Mouse (Mus musculus) kidney, embryonic 14.5 days (tissue): ENCODE measurements around the gene Reep3. TPM values are rescaled to one million over a fixed set of nuclear protein-coding genes. Genes with fewer than 3 reads are reported as not detected.

Source experiments
- ATAC-seq: fragments of 200-750 bp; cut with Nextera tagmentation; 2 replicates; pipeline ENCODE4 v1.8.0; 2017; ENCODE audit warnings: moderate number of reproducible peaks, mild to moderate bottlenecking, moderate TSS enrichment, moderate library complexity; ENCODE audit not compliant: low FRiP score, low TSS enrichment
- H3K27ac ChIP-seq: fragments of 300-500 bp; sonication (generic); 2 replicates; pipeline ENCODE4 v1.5.1; 2014; ENCODE audit warnings: low read depth, mild to moderate bottlenecking, low read length, moderate library complexity, mixed read lengths
- H3K27me3 ChIP-seq: fragments of 300-500 bp; sonication (generic); 2 replicates; pipeline ENCODE4 v1.6.1; 2014; ENCODE audit warnings: mild to moderate bottlenecking, low read length; ENCODE audit not compliant: control insufficient read depth, insufficient read depth
- H3K36me3 ChIP-seq: fragments of 300-500 bp; sonication (generic); 2 replicates; pipeline ENCODE4 v1.6.1; 2014; ENCODE audit warnings: low read length, mixed read lengths; ENCODE audit not compliant: control insufficient read depth, insufficient read depth
- H3K4me1 ChIP-seq: fragments of 300-500 bp; sonication (generic); 2 replicates; pipeline ENCODE4 v1.6.1; 2014; ENCODE audit warnings: low read length, mixed read lengths; ENCODE audit not compliant: control insufficient read depth, insufficient read depth
- H3K4me2 ChIP-seq: fragments of 300-500 bp; sonication (generic); replicated peaks from 2 replicates; pipeline ENCODE4 v1.6.1; 2014; ENCODE audit warnings: low read depth, mild to moderate bottlenecking, low read length
- H3K4me3 ChIP-seq: fragments of 300-500 bp; sonication (generic); 2 replicates; pipeline ENCODE4 v1.5.1; 2014; ENCODE audit warnings: mild to moderate bottlenecking, low read length
- H3K9ac ChIP-seq: fragments of 300-500 bp; sonication (generic); 2 replicates; pipeline ENCODE4 v1.6.1; 2014; ENCODE audit warnings: low read depth, mild to moderate bottlenecking, low read length, moderate library complexity
- H3K9me3 ChIP-seq: fragments of 300-500 bp; sonication (generic); 2 replicates; pipeline ENCODE4 v1.6.1; 2016; ENCODE audit warnings: low read length; ENCODE audit not compliant: control insufficient read depth
- WGBS: fragments of 180-500 bp; shearing (Covaris S2); extraction: QIAGEN DNeasy Blood & Tissue Kit; methylation state at CpG from one replicate; pipeline ENCODE4 v1.1.7; 2014; 5-methylcytosine and 5-hydroxymethylcytosine counted together
- polyA plus RNA-seq: library from polyadenylated mRNA; unstranded; fragments of >200 nt; fragmentation: Nextera tagmentation; extraction: Ambion mirVana; gene quantifications from 2 replicates; pipeline ENCODE4 v1.2.1, GENCODE M21; 2014

The Reep3 gene
- polyA plus RNA-seq, 1 experiment from 2014 or later = 50.6 TPM

GRCm38 (mm10) chr10:67066421-67066820 is 30.3 kb downstream of the Reep3 start:
- ATAC-seq = no peak
- Histone ChIP-seq H3K36me3 (no peaks in the 10 kb centered on the region), H3K27ac (no peak overlapping the region), H3K4me2 (no peak overlapping the region), H3K9me3 (no peaks in the 10 kb centered on the region; the same call in 1 of the 2 replicates), H3K4me1 (0 out of 2 replicates have a peak, but pooled peaks cover 3% of the 10 kb centered on the region), H3K4me3 (no peak overlapping the region), H3K9ac (no peak overlapping the region), H3K27me3 (no peaks in the 10 kb centered on the region)
- 79% methylated on average over 3 of the region's 3 CpGs for WGBS

- ATAC-seq = no peak
- Histone ChIP-seq H3K9me3 (no peaks in the 10 kb centered on the region; the same call in 1 of the 2 replicates), H3K4me3 (no peak overlapping the region), H3K27me3 (no peaks in the 10 kb centered on the region), H3K27ac (no peak overlapping the region), H3K4me1 (0 out of 2 replicates have a peak, but pooled peaks cover 3% of the 10 kb centered on the region), H3K4me2 (no peak overlapping the region), H3K36me3 (no peaks in the 10 kb centered on the region), H3K9ac (no peak overlapping the region)
- 64% methylated on average over 5 of the region's 5 CpGs for WGBS
These were observed 30.8 kb downstream of the Reep3 start for GRCm38 (mm10) chr10:67065927-67066326.

GRCm38 (mm10) chr10:67065277-67065887 is 31.4 kb downstream of the Reep3 start:
- no peak for ATAC-seq
- 0 out of 2 replicates have a peak, but pooled peaks cover 3% of the 10 kb centered on the region for H3K4me1 ChIP-seq
- no peak overlapping the region for H3K27ac ChIP-seq
- H3K4me2 ChIP-seq = no peak overlapping the region
- H3K36me3 ChIP-seq = no peaks in the 10 kb centered on the region
- H3K4me3 ChIP-seq = no peak overlapping the region
- H3K27me3 ChIP-seq = no peaks in the 10 kb centered on the region
- 81% methylated on average over 7 of the region's 7 CpGs for WGBS
- no peak overlapping the region for H3K9ac ChIP-seq
- no peaks in the 10 kb centered on the region; the same call in 1 of the 2 replicates for H3K9me3 ChIP-seq

GRCm38 (mm10) chr10:67061823-67062222 is 34.9 kb downstream of the Reep3 start:
- H3K36me3 ChIP-seq = no peaks in the 10 kb centered on the region
- 44% methylated on average over 4 of the region's 4 CpGs for WGBS
- no peak overlapping the region for H3K4me3 ChIP-seq
- 0 out of 2 replicates have a peak, but pooled peaks cover 12% of the 10 kb centered on the region for H3K4me1 ChIP-seq
- H3K27ac ChIP-seq = no peak overlapping the region
- no peaks in the 10 kb centered on the region for H3K27me3 ChIP-seq
- H3K4me2 ChIP-seq = no peak overlapping the region
- no peak for ATAC-seq
- H3K9me3 ChIP-seq = no peaks in the 10 kb centered on the region
- no peak overlapping the region for H3K9ac ChIP-seq

GRCm38 (mm10) chr10:67061367-67061801 is 35.4 kb downstream of the Reep3 start:
- no peak overlapping the region for H3K27ac ChIP-seq

DNA sequence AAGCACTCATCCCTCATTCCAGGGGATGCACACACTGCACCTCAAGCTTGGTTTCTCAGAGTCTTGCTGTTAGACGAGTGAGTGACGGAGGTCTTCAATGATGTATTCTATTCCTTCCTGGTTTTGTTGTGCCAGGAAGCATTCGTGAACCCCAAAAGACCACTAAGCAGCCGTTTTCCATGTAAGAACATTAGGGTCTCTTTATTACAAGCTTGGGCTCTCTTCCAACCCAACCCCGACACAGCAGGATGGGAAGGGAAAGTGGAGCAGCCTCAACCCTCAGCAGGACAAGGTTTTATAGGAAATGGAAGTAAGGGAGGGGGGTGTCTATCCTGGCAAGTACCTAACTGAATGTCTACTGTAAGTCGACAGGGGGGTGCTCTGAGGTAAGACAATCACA is 38.0 kb downstream of the Reep3 start:
- no peaks in the 10 kb centered on the region for H3K36me3 ChIP-seq
- WGBS = 77% methylated on average over 6 of the region's 6 CpGs
- H3K9me3 ChIP-seq = no peaks in the 10 kb centered on the region
- H3K4me2 ChIP-seq = no peak overlapping the region
- H3K4me3 ChIP-seq = no peak overlapping the region
- H3K27me3 ChIP-seq = no peaks in the 10 kb centered on the region
- no peak overlapping the region for H3K9ac ChIP-seq
- no peak overlapping the region for H3K27ac ChIP-seq
- peaks cover 26% of the 10 kb centered on the region; the same call in 1 of the 2 replicates for H3K4me1 ChIP-seq
- no peak for ATAC-seq

More at GRCm38 (mm10) chr10:67061367-67061801, 35.4 kb downstream of the Reep3 start:
- no peaks in the 10 kb centered on the region for H3K27me3 ChIP-seq
- ATAC-seq = no peak
- H3K4me1 ChIP-seq = 0 out of 2 replicates have a peak, but pooled peaks cover 17% of the 10 kb centered on the region
- H3K36me3 ChIP-seq = no peaks in the 10 kb centered on the region
- H3K9me3 ChIP-seq = no peaks in the 10 kb centered on the region
- WGBS = 62% methylated on average over 10 of the region's 10 CpGs
- no peak overlapping the region for H3K4me2 ChIP-seq
- H3K9ac ChIP-seq = no peak overlapping the region
- H3K4me3 ChIP-seq = no peak overlapping the region

- Histone ChIP-seq H3K36me3 (no peaks in the 10 kb centered on the region), H3K9ac (no peak overlapping the region), H3K27me3 (no peaks in the 10 kb centered on the region), H3K4me2 (no peak overlapping the region), H3K9me3 (no peaks in the 10 kb centered on the region), H3K4me3 (no peak overlapping the region), H3K27ac (no peak overlapping the region), H3K4me1 (peaks cover 30% of the 10 kb centered on the region)
- ATAC-seq = no peak
- 71% methylated on average over 7 of the region's 7 CpGs for WGBS
These were observed 38.4 kb downstream of the Reep3 start for GRCm38 (mm10) chr10:67058297-67058696.

DNA sequence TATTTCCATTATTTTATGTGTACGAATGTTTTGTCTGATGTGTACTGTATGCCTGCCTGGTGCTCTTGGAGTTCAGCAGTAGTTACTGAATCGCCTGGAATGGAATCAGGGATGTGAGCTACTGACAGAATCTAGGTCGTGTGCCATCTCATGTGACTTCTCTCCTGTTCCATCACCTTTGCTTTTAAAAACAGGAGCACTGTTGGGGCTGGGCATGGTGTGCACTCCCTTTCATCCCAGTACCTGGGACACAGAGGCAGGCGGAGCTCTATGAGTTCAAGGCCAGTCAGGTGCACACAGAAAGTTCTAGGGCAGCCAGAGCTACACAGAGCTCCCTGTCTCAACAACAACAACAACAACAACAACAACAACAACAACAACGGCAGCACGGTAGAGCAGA is 39.0 kb downstream of the Reep3 start:
- ATAC-seq = no peak
- H3K27ac ChIP-seq = no peak overlapping the region
- no peak overlapping the region for H3K4me3 ChIP-seq
- peaks cover 35% of the 10 kb centered on the region for H3K4me1 ChIP-seq
- H3K27me3 ChIP-seq = no peaks in the 10 kb centered on the region
- no peak overlapping the region for H3K9ac ChIP-seq
- no peaks in the 10 kb centered on the region for H3K36me3 ChIP-seq
- H3K4me2 ChIP-seq = no peak overlapping the region
- WGBS = 88% methylated on average over 6 of the region's 6 CpGs
- no peaks in the 10 kb centered on the region for H3K9me3 ChIP-seq

DNA sequence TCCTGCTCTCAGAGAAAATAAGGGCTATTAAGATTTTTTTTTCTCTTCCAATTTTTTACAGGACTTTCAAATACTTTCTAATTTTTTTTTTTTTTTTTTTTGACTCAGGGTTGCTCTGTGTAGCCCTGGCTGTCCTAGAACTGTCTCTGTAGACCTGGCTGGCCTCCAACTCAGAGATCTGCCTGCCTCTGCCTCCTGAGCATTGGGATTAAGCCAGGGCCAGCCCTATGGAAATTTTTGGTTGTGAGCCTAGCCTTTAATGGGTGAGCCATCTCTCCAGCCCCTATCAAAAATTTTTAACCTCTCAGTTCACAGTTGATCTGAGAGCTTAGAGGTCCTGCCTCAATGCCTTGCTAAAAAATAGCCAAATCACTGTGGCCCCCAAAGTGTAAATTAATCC is 39.5 kb downstream of the Reep3 start:
- H3K9ac ChIP-seq = no peak overlapping the region
- no peaks in the 10 kb centered on the region for H3K9me3 ChIP-seq
- H3K27ac ChIP-seq = no peak overlapping the region; the same call in 1 of the 2 replicates
- no peak overlapping the region for H3K4me2 ChIP-seq
- no peak for ATAC-seq
- peaks cover 39% of the 10 kb centered on the region for H3K4me1 ChIP-seq
- H3K36me3 ChIP-seq = no peaks in the 10 kb centered on the region
- no peak overlapping the region for H3K4me3 ChIP-seq
- no peaks in the 10 kb centered on the region for H3K27me3 ChIP-seq
